15 mouse cellular contexts compared by ENCODE assay signal in genomic region chr6:143049791-143050555, GRCm38 (mm10). TPM values are rescaled to one million over a fixed set of nuclear protein-coding genes. Genes with fewer than 3 reads are reported as not detected.
A peak's percentile ranks its signal among the peaks of the same experiment; 100 is the strongest.
DNase-seq lines count a peak whose midpoint lies in the region; ATAC-seq lines count a peak whose summit lies in the region.
"Had no signal": no experiment of that assay in that cellular context is flagged by ENCODE, and none has a peak within 500 bp of the region (broad histone marks: within the 10 kb centered on the region; RNA-seq: fewer than 3 reads in every experiment).

No protein-coding gene starts in this region.

- peaks cover 73% of the 10 kb centered on the region for H3K36me3 ChIP-seq in hindbrain, embryonic 10.5 days
- peaks cover 28% of the 10 kb centered on the region for H3K36me3 ChIP-seq in hindbrain, embryonic 16.5 days (ENCODE audit: control insufficient read depth, insufficient read depth, low read length)
- H3K36me3 ChIP-seq in embryonic facial prominence, embryonic 14.5 days (ENCODE audit: control insufficient read depth, insufficient read depth, low read length): peaks cover 41% of the 10 kb centered on the region
- H3K36me3 ChIP-seq in liver, embryonic 16.5 days (ENCODE audit: control insufficient read depth, insufficient read depth): peaks cover 4% of the 10 kb centered on the region
- peaks cover 10% of the 10 kb centered on the region for H3K36me3 ChIP-seq in midbrain, embryonic 16.5 days (ENCODE audit: control insufficient read depth, insufficient read depth, low read length)

- H3K4me2 ChIP-seq in hindbrain, embryonic 16.5 days (ENCODE audit: low read length): no peak overlapping the region
- no peak overlapping the region for H3K4me2 ChIP-seq in embryonic facial prominence, embryonic 14.5 days (ENCODE audit: low read depth, low read length)
- no peak overlapping the region for H3K4me2 ChIP-seq in liver, embryonic 16.5 days (ENCODE audit: low read depth, low read length)
- H3K4me2 ChIP-seq in midbrain, embryonic 16.5 days (ENCODE audit: low read length): no peak overlapping the region
- H3K4me2 ChIP-seq: forebrain, embryonic 12.5 days; stomach, embryonic 15.5 days had no signal

- H3K9ac ChIP-seq in hindbrain, embryonic 16.5 days (ENCODE audit: low read depth, low read length): no peak overlapping the region
- H3K9ac ChIP-seq in embryonic facial prominence, embryonic 14.5 days (ENCODE audit: low read depth, low read length): no peak overlapping the region
- no peak overlapping the region for H3K9ac ChIP-seq in liver, embryonic 16.5 days (ENCODE audit: low read depth, low read length)
- H3K9ac ChIP-seq in midbrain, embryonic 16.5 days (ENCODE audit: low read depth, low read length): no peak overlapping the region
- H3K9ac ChIP-seq: forebrain, embryonic 12.5 days; stomach, embryonic 15.5 days had no signal

- H3K4me1 ChIP-seq in hindbrain, embryonic 10.5 days (replicated peaks): no peaks in the 10 kb centered on the region
- no peaks in the 10 kb centered on the region for H3K4me1 ChIP-seq in hindbrain, embryonic 16.5 days (ENCODE audit: control insufficient read depth, insufficient read depth, low read depth, low read length)
- H3K4me1 ChIP-seq in embryonic facial prominence, embryonic 14.5 days (ENCODE audit: control insufficient read depth, insufficient read depth, low read length): no peaks in the 10 kb centered on the region
- no peaks in the 10 kb centered on the region for H3K4me1 ChIP-seq in liver, embryonic 16.5 days (ENCODE audit: control insufficient read depth, low read depth, low read length)
- H3K4me1 ChIP-seq in midbrain, embryonic 16.5 days (ENCODE audit: control insufficient read depth, insufficient read depth, low read length): no peaks in the 10 kb centered on the region
- H3K4me1 ChIP-seq: forebrain, embryonic 12.5 days; stomach, embryonic 15.5 days had no signal

- DNase-seq in hindbrain, embryonic 10.5 days (ENCODE audit: low spot score): no peak
- DNase-seq in 416B (ENCODE audit: low read depth): peak; percentile 72
- DNase-seq in embryonic facial prominence, embryonic 14.5 days (ENCODE audit: low spot score): peak; percentile 17
- DNase-seq in ovary, postnatal 36 days (ENCODE audit: low spot score): no peak
- DNase-seq: cerebellum, postnatal 36 days; gastrocnemius, postnatal 36 days; kidney, adult 8-10 months; right cerebral cortex, postnatal 25 days had no signal

- H3K4me3 ChIP-seq in hindbrain, embryonic 10.5 days: no peak overlapping the region
- no peak overlapping the region for H3K4me3 ChIP-seq in hindbrain, embryonic 16.5 days (ENCODE audit: low read length)
- no peak overlapping the region for H3K4me3 ChIP-seq in embryonic facial prominence, embryonic 14.5 days (ENCODE audit: low read depth, low read length)
- H3K4me3 ChIP-seq in liver, embryonic 16.5 days (ENCODE audit: low read depth, low read length): no peak overlapping the region
- no peak overlapping the region for H3K4me3 ChIP-seq in midbrain, embryonic 16.5 days (ENCODE audit: low read depth, low read length)
- H3K4me3 ChIP-seq: forebrain, embryonic 12.5 days; left cerebral cortex, adult 2 months; stomach, embryonic 15.5 days had no signal

- peak overlapping the region; percentile 24; the same call in 1 of the 2 replicates for H3K27ac ChIP-seq in hindbrain, embryonic 10.5 days
- no peak overlapping the region for H3K27ac ChIP-seq in hindbrain, embryonic 16.5 days (ENCODE audit: low read depth, low read length)
- H3K27ac ChIP-seq in embryonic facial prominence, embryonic 14.5 days (replicated peaks; ENCODE audit: low read depth, low read length): no peak overlapping the region
- H3K27ac ChIP-seq in liver, embryonic 16.5 days (ENCODE audit: low read length): no peak overlapping the region
- no peak overlapping the region for H3K27ac ChIP-seq in midbrain, embryonic 16.5 days (ENCODE audit: low read length)
- H3K27ac ChIP-seq: forebrain, embryonic 12.5 days; left cerebral cortex, adult 2 months; stomach, embryonic 15.5 days had no signal

- H3K27me3 ChIP-seq in hindbrain, embryonic 10.5 days (ENCODE audit: insufficient read depth, poor library complexity, severe bottlenecking): no peaks in the 10 kb centered on the region
- no peaks in the 10 kb centered on the region for H3K27me3 ChIP-seq in hindbrain, embryonic 16.5 days (replicated peaks; ENCODE audit: control insufficient read depth, insufficient read depth, low read length)
- H3K27me3 ChIP-seq in embryonic facial prominence, embryonic 14.5 days (replicated peaks; ENCODE audit: control insufficient read depth, insufficient read depth, low read length): no peaks in the 10 kb centered on the region
- no peaks in the 10 kb centered on the region for H3K27me3 ChIP-seq in liver, embryonic 16.5 days (ENCODE audit: control insufficient read depth, insufficient read depth, low read depth, low read length)
- H3K27me3 ChIP-seq in midbrain, embryonic 16.5 days (ENCODE audit: control insufficient read depth, insufficient read depth, low read depth, low read length): no peaks in the 10 kb centered on the region
- H3K27me3 ChIP-seq: CH12.LX; forebrain, embryonic 12.5 days; stomach, embryonic 15.5 days had no signal

- no peak for ATAC-seq in hindbrain, embryonic 16.5 days
- peak; percentile 15; the same call in 1 of the 2 replicates for ATAC-seq in embryonic facial prominence, embryonic 14.5 days (ENCODE audit: low read depth)
- peak; percentile 28; the same call in 1 of the 2 replicates for ATAC-seq in liver, embryonic 16.5 days (ENCODE audit: low read depth)
- no peak for ATAC-seq in midbrain, embryonic 16.5 days

- peaks cover 4% of the 10 kb centered on the region; the same call in 1 of the 2 replicates for H3K9me3 ChIP-seq in hindbrain, embryonic 10.5 days
- no peaks in the 10 kb centered on the region for H3K9me3 ChIP-seq in hindbrain, embryonic 16.5 days (ENCODE audit: control insufficient read depth, low read length)
- H3K9me3 ChIP-seq in embryonic facial prominence, embryonic 14.5 days (ENCODE audit: control insufficient read depth, low read length): peaks cover 7% of the 10 kb centered on the region; the same call in 1 of the 2 replicates
- no peaks in the 10 kb centered on the region for H3K9me3 ChIP-seq in liver, embryonic 16.5 days (replicated peaks; ENCODE audit: control insufficient read depth, low read length)
- H3K9me3 ChIP-seq in midbrain, embryonic 16.5 days (replicated peaks; ENCODE audit: control insufficient read depth, low read length, poor library complexity, severe bottlenecking): no peaks in the 10 kb centered on the region
- H3K9me3 ChIP-seq: stomach, embryonic 15.5 days had no signal

- 87% methylated on average over 11 of the region's 11 CpGs for WGBS in hindbrain, embryonic 10.5 days
- 82% methylated on average over 11 of the region's 11 CpGs for WGBS in hindbrain, embryonic 16.5 days
- WGBS in embryonic facial prominence, embryonic 14.5 days: 71% methylated on average over 11 of the region's 11 CpGs
- 66% methylated on average over 11 of the region's 11 CpGs for WGBS in liver, embryonic 16.5 days (ENCODE audit: insufficient replicate concordance)
- 85% methylated on average over 11 of the region's 11 CpGs for WGBS in midbrain, embryonic 16.5 days

RNA-seq across cellular contexts. Expression of gene C2cd5, which starts 50.0 kb away (rescaled TPM):
- 35.3 and 37.4 TPM in 2 replicates for polyA plus RNA-seq in hindbrain, embryonic 10.5 days (2016; fragmentation: Nextera tagmentation; extraction: Ambion mirVana)
- 39.0 and 41.6 TPM in 2 replicates for polyA plus RNA-seq in hindbrain, embryonic 16.5 days (2015; fragmentation: Nextera tagmentation; extraction: Ambion mirVana)
- 19.1 and 22.4 TPM in 2 replicates for polyA plus RNA-seq in embryonic facial prominence, embryonic 14.5 days (2014; fragmentation: Nextera tagmentation; extraction: Ambion mirVana)
- polyA plus RNA-seq in liver, embryonic 16.5 days (2015; fragmentation: Nextera tagmentation; extraction: Ambion mirVana): 18.4 and 18.5 TPM in 2 replicates
- polyA plus RNA-seq in midbrain, embryonic 16.5 days (2015; fragmentation: Nextera tagmentation; extraction: Ambion mirVana): 43.2 and 52.4 TPM in 2 replicates

Comparison
In these comparisons a context has a peak if more than half of its experiments do, and no peak if none do; other contexts are left out.
1. DNase-seq: peak in 416B (single experiment) and embryonic facial prominence, embryonic 14.5 days (single experiment); none in hindbrain, embryonic 10.5 days (single experiment) and ovary, postnatal 36 days (single experiment).
2. ATAC-seq: peak in embryonic facial prominence, embryonic 14.5 days (single experiment) and liver, embryonic 16.5 days (single experiment); none in hindbrain, embryonic 16.5 days (single experiment) and midbrain, embryonic 16.5 days (single experiment).